Mouse (Mus musculus): ENCODE data around the gene Abhd16a.
"Not testable (repeated sequence)": the region's sequence is repeated elsewhere in the genome, so short reads cannot be mapped to it uniquely, and the experiment has no call there.

- TF ChIP-seq CTCF (IDR thresholded peaks at IDR 0.05; ENCODE audit: borderline replicate concordance, insufficient read depth, low read length); POLR2A (IDR thresholded peaks at IDR 0.05; ENCODE audit: low read depth, low read length): not testable (repeated sequence)
Measured at GRCm38 (mm10) chr17:35124261-35124896, 35.3 kb downstream of the Abhd16a start.

Measured in embryonic fibroblast, embryonic 13.5 days (primary cell).